Mouse (Mus musculus): ENCODE measurements at regions not wholly inside any gene's neighbourhood (a gene's known extent, or its start where the extent isn't known, plus 50 kb on each side); places are given as distances from the start of the nearest gene placed in this dataset.
A peak's percentile ranks its signal among the peaks of the same experiment; 100 is the strongest.

DNA sequence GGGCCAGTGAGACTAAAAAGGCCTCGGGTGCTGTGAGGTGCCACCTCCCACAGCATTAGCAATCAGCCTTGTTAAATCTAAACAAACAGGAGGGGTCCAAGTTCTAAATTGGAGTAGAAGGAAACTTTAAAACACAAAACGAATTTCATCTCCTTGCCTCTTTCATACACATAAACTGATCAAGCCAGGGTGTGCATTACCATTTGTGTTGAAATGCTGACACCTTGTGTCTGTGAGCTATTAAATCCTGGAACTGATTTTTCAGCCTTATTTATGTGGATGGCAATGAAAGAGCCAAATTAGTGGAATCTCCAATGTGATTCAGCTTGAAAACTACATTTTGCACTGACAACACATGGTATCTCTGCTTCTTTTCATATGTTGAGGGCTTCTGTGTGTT lies 114.8 kb downstream of the Pcsk1 start:
- Histone ChIP-seq H3K9ac (replicated peaks; ENCODE audit: low read length, poor library complexity, severe bottlenecking) (no peak overlapping the region), H3K4me3 (ENCODE audit: low read depth, low read length) (no peak overlapping the region), H3K27ac (ENCODE audit: low read depth, low read length) (no peak overlapping the region), H3K36me3 (ENCODE audit: insufficient read depth, low read length) (no peaks in the 10 kb centered on the region), H3K27me3 (ENCODE audit: insufficient read depth, low read length) (no peaks in the 10 kb centered on the region), H3K4me1 (ENCODE audit: insufficient read depth, low read length) (no peaks in the 10 kb centered on the region), H3K9me3 (ENCODE audit: low read length) (no peaks in the 10 kb centered on the region), H3K4me2 (ENCODE audit: low read depth, low read length, poor library complexity, severe bottlenecking) (no peak overlapping the region)
- ATAC-seq (ENCODE audit: low FRiP score) (peak; percentile 85), DNase-seq (ENCODE audit: low spot score) (peak; percentile 71)
- peak; percentile 90 for TF ChIP-seq CTCF (IDR thresholded peaks at IDR 0.05)
- WGBS = 17% methylated on average over 2 of the region's 2 CpGs

DNA sequence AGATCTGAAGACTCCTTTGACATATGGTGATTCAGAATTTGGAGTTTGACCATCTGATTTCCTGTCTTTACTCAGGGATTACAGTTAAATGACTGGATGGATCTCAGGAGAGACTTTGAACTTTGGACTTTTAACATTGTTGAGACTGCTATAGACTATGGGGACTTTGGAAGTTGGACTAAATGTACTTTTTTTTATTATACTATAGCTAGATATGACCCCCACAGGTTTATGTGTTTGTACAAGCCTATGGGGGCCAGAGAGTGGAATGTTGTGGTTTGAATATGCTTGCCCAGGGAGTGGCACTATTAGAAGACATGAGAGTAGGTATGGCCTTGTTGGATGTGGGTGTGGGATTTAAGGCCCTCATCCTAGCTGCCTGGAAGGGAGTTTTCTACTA lies 134.3 kb downstream of the Pcsk1 start:
- no peaks in the 10 kb centered on the region for H3K36me3 ChIP-seq (ENCODE audit: insufficient read depth, low read length)
- no peaks in the 10 kb centered on the region for H3K9me3 ChIP-seq (ENCODE audit: low read length)
- ATAC-seq (ENCODE audit: low FRiP score) (no peak), DNase-seq (ENCODE audit: low spot score) (no peak)
- H3K9ac ChIP-seq (replicated peaks; ENCODE audit: low read length, poor library complexity, severe bottlenecking) = no peak overlapping the region
- no peak overlapping the region for H3K4me3 ChIP-seq (ENCODE audit: low read depth, low read length)
- H3K27ac ChIP-seq (ENCODE audit: low read depth, low read length) = no peak overlapping the region
- H3K4me2 ChIP-seq (ENCODE audit: low read depth, low read length, poor library complexity, severe bottlenecking) = no peak overlapping the region
- H3K27me3 ChIP-seq (ENCODE audit: insufficient read depth, low read length) = no peaks in the 10 kb centered on the region
- no peaks in the 10 kb centered on the region for H3K4me1 ChIP-seq (ENCODE audit: insufficient read depth, low read length)
- TF ChIP-seq CTCF (IDR thresholded peaks at IDR 0.05) = no peak

DNA sequence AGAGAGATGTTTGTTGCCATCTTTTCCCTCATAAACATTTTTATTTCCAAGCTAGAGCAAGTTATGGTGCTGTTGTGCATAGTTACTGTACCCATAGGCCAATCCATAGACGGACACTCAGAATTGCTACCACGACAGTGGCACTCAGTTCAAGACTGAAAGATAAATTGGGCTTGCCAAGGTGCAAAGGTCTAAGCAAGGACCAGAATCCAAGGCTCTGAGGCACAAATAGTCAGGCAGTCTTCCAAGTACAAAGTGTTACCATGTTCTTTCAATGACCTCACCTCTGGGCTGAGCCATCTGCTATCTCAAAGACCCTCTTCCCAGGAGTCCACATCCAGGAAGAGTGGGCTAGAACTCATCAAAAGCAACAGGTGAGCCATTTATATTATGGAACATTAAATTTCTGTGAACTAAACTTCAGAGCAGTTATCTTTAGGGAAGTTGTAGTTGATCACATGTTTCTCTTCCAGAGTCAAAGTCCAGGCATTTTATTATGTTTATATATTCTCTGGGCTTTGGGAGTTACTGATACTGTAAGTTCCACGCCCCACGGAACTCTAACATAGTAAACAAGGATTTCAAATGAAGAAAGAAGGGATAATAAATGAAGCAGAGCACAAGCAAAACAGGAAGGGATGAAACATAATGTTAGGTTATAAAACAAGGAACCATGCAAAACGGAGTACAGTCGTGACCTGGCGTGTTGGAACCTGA lies 136.1 kb downstream of the Pcsk1 start:
- no peak overlapping the region for H3K9ac ChIP-seq (replicated peaks; ENCODE audit: low read length, poor library complexity, severe bottlenecking)
- H3K4me2 ChIP-seq (ENCODE audit: low read depth, low read length, poor library complexity, severe bottlenecking) = no peak overlapping the region
- no peak for ATAC-seq (ENCODE audit: low FRiP score)
- H3K4me3 ChIP-seq (ENCODE audit: low read depth, low read length) = no peak overlapping the region
- no peak for DNase-seq (ENCODE audit: low spot score)
- H3K27me3 ChIP-seq (ENCODE audit: insufficient read depth, low read length) = no peaks in the 10 kb centered on the region
- H3K9me3 ChIP-seq (ENCODE audit: low read length) = no peaks in the 10 kb centered on the region
- no peak for TF ChIP-seq CTCF (IDR thresholded peaks at IDR 0.05)
- no peaks in the 10 kb centered on the region for H3K36me3 ChIP-seq (ENCODE audit: insufficient read depth, low read length)
- H3K4me1 ChIP-seq (ENCODE audit: insufficient read depth, low read length) = no peaks in the 10 kb centered on the region
- H3K27ac ChIP-seq (ENCODE audit: low read depth, low read length) = no peak overlapping the region
- 92% methylated on average over 7 of the region's 7 CpGs for WGBS

DNA sequence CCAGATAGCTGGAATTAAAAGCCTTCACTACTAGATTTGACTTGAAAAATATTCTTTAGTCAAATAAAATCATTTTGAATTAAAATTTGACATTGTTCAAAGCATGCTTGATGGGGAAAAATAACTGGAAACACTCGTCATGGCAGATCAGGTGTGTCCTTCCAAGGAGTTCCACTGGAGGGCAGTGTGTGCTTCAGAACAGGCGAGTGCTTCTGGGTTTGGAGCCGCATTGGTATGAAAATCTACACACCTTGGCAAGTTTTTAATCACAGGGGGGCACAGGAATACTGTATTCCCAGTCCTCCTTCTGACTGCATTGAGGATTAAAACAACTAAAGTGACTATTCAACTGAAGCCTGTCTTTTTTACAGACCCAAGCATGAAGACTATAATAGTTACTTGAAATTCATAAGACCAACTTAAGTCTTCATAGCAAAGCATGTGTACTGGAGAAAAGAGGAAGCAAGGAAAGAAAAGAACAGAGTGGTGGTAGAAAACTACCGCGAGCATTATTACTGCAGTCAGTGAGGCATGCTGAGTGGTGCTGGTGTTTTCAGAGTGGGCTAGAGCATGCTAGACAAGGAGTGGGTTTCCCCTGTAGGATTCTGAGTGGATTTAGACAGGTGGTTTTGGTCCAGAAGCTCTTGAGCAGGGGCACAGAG lies 138.1 kb downstream of the Pcsk1 start:
- peak; percentile 93 for TF ChIP-seq CTCF (IDR thresholded peaks at IDR 0.05)
- ATAC-seq (ENCODE audit: low FRiP score) (peak; percentile 73), DNase-seq (ENCODE audit: low spot score) (peak; percentile 79)
- no peak overlapping the region for H3K27ac ChIP-seq (ENCODE audit: low read depth, low read length)
- no peak overlapping the region for H3K4me2 ChIP-seq (ENCODE audit: low read depth, low read length, poor library complexity, severe bottlenecking)
- no peaks in the 10 kb centered on the region for H3K27me3 ChIP-seq (ENCODE audit: insufficient read depth, low read length)
- 24% methylated on average over 5 of the region's 5 CpGs for WGBS
- no peak overlapping the region for H3K4me3 ChIP-seq (ENCODE audit: low read depth, low read length)
- no peaks in the 10 kb centered on the region for H3K9me3 ChIP-seq (ENCODE audit: low read length)
- no peaks in the 10 kb centered on the region for H3K36me3 ChIP-seq (ENCODE audit: insufficient read depth, low read length)
- no peak overlapping the region for H3K9ac ChIP-seq (replicated peaks; ENCODE audit: low read length, poor library complexity, severe bottlenecking)
- H3K4me1 ChIP-seq (ENCODE audit: insufficient read depth, low read length) = no peaks in the 10 kb centered on the region

DNA sequence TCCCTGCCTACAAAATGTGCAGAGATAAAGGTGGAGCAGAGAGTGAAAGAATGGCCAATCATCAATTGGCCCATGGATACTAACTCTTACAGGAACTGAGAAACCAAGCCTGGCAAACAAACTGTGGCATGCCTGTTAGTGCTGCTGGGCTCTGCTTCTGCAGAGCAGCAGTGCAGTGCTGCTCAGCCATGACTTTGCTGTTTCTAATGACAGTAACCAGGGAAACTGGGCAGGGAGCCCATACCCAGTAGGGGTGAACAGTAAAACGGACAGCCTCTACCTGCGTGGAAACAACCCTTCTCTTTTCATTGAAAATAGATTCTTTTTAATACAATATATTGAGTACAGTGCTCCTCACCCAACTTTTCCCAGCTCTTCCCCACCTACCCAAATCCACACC lies 146.8 kb downstream of the Pcsk1 start:
- H3K9ac ChIP-seq (replicated peaks; ENCODE audit: low read length, poor library complexity, severe bottlenecking) = no peak overlapping the region
- no peak overlapping the region for H3K4me2 ChIP-seq (ENCODE audit: low read depth, low read length, poor library complexity, severe bottlenecking)
- 39% methylated on average over 2 of the region's 2 CpGs for WGBS
- ATAC-seq (ENCODE audit: low FRiP score) = 0 out of 2 replicates have a peak, but pooled peaks have one; percentile 28
- no peaks in the 10 kb centered on the region for H3K4me1 ChIP-seq (ENCODE audit: insufficient read depth, low read length)
- H3K27me3 ChIP-seq (ENCODE audit: insufficient read depth, low read length) = no peaks in the 10 kb centered on the region
- no peaks in the 10 kb centered on the region for H3K36me3 ChIP-seq (ENCODE audit: insufficient read depth, low read length)
- no peak overlapping the region for H3K27ac ChIP-seq (ENCODE audit: low read depth, low read length)
- no peaks in the 10 kb centered on the region for H3K9me3 ChIP-seq (ENCODE audit: low read length)
- H3K4me3 ChIP-seq (ENCODE audit: low read depth, low read length) = no peak overlapping the region
- peak; percentile 60 for DNase-seq (ENCODE audit: low spot score)
- TF ChIP-seq CTCF (IDR thresholded peaks at IDR 0.05) = no peak

Measured in midbrain, postnatal 0 days (tissue).